Mouse (Mus musculus) stomach, postnatal 0 days (tissue): ENCODE measurements around the gene Ptprg.

Source experiments
- CTCF ChIP-seq: IDR thresholded peaks from 2 replicates; pipeline ENCODE4 v1.5.1; 2016; ENCODE audit warnings: antibody characterized with exemption, low read depth, mild to moderate bottlenecking, moderate library complexity
- EP300 ChIP-seq: optimal IDR thresholded peaks from 2 replicates; pipeline ENCODE3; 2016; ENCODE audit warnings: antibody characterized with exemption

GRCm38 (mm10) chr14:11935281-11935680 lies 381.9 kb downstream of the Ptprg start:
- no peak for TF ChIP-seq EP300
- peak; percentile 48 for TF ChIP-seq CTCF
